9 mouse cellular contexts compared by ENCODE assay signal in the genomic region with DNA sequence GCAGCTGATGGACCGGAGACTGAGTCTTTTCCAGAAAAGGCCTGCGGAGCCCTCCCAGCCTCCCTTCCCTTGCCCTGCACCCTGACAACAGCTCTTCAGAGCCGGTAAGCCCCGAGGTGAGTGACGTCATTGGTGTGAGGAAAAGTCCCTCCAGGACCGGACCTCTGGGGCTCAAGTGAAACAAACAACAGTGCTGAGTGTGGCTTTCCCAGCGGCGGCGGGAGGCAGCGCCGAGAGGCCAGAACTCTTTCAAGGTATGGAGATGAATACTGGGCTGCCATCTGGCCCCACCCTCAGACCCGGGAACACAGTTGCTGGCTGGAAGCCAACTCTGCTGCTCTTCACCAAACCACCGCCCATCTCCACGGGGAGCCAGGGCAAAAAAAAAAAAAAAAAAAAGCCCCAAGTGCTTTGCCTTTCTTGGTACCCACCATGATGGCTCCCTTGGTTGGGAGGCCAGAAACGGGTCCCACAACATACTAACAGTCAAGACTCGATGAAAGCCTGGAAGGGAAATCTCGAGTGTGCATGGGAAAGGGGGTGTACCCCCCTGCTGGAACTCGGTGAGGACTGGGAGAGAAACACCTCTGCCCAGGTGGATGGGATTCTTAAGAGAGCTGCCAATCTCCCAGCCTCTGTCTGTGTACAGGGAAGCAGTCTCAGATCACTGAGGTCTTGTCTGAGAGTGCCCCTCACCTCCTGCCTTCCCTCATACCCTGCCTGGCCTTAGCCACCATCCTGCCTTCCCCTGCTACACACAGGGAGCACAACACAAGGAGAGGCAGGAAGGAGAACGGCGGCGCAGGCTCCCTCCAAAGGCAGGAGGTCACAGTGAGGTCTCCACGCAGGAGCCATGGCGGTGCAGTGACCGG. TPM values are rescaled to one million over a fixed set of nuclear protein-coding genes. Genes with fewer than 3 reads are reported as not detected.
DNase-seq lines count a peak whose midpoint lies in the region; ATAC-seq and TF ChIP-seq lines count a peak whose summit lies in the region.
"Had no signal": no experiment of that assay in that cellular context is flagged by ENCODE, and none has a peak within 500 bp of the region (broad histone marks: within the 10 kb centered on the region; RNA-seq: fewer than 3 reads in every experiment).

No protein-coding gene starts in this region.

- H3K27me3 ChIP-seq in heart, embryonic 15.5 days = peaks cover 95% of the 10 kb centered on the region
- H3K27me3 ChIP-seq in E14TG2a.4 (ENCODE audit: insufficient read depth, low read length) = peaks cover 84% of the 10 kb centered on the region
- no peaks in the 10 kb centered on the region for H3K27me3 ChIP-seq in cerebellum, adult 2 months (ENCODE audit: control insufficient read depth, insufficient read depth, low read length)
- H3K27me3 ChIP-seq in hindbrain, embryonic 14.5 days (ENCODE audit: control insufficient read depth, insufficient read depth, low read length) = peaks cover 36% of the 10 kb centered on the region

- ATAC-seq in heart, embryonic 15.5 days (replicated peaks; ENCODE audit: insufficient number of reproducible peaks, insufficient read depth, low FRiP score, low read depth) = no peak
- ATAC-seq in hindbrain, embryonic 14.5 days (ENCODE audit: low FRiP score) = no peak

- no peak for TF ChIP-seq CTCF in E14TG2a.4 (conservative IDR thresholded peaks at IDR 0.05; ENCODE audit: low read length)
- TF ChIP-seq CTCF in cerebellum, adult 2 months (IDR thresholded peaks at IDR 0.05; ENCODE audit: borderline replicate concordance, insufficient read depth, low read depth, low read length) = no peak

- intact Hi-C loops in heart, postnatal 14 days (cut with DNase I) = no loop called here

- no peak overlapping the region for H3K27ac ChIP-seq in heart, embryonic 15.5 days
- H3K27ac ChIP-seq in cerebellum, adult 2 months (ENCODE audit: insufficient read depth, low read length) = peak overlapping the region; percentile 18
- H3K27ac ChIP-seq in hindbrain, embryonic 14.5 days = no peak overlapping the region

- H3K4me1 ChIP-seq in heart, embryonic 15.5 days (replicated peaks) = peaks cover 26% of the 10 kb centered on the region
- H3K4me1 ChIP-seq in E14TG2a.4 (replicated peaks; ENCODE audit: low read depth, low read length) = peaks cover 58% of the 10 kb centered on the region
- peaks cover 43% of the 10 kb centered on the region for H3K4me1 ChIP-seq in cerebellum, adult 2 months (ENCODE audit: control insufficient read depth, insufficient read depth, low read length)
- peaks cover 32% of the 10 kb centered on the region for H3K4me1 ChIP-seq in hindbrain, embryonic 14.5 days (replicated peaks; ENCODE audit: control insufficient read depth, insufficient read depth, low read length)

- H3K36me3 ChIP-seq in heart, embryonic 15.5 days = no peaks in the 10 kb centered on the region
- no peaks in the 10 kb centered on the region for H3K36me3 ChIP-seq in E14TG2a.4 (ENCODE audit: insufficient read depth, low read length)
- peaks cover 31% of the 10 kb centered on the region for H3K36me3 ChIP-seq in hindbrain, embryonic 14.5 days (replicated peaks; ENCODE audit: control insufficient read depth, insufficient read depth)

- 7% methylated on average over 24 of the region's 24 CpGs for WGBS in heart, embryonic 15.5 days
- 12% methylated on average over 24 of the region's 24 CpGs for WGBS in cerebellum, adult 2 months
- WGBS in hindbrain, embryonic 14.5 days = 10% methylated on average over 24 of the region's 24 CpGs

- no peak overlapping the region for H3K9ac ChIP-seq in heart, embryonic 15.5 days
- H3K9ac ChIP-seq in hindbrain, embryonic 14.5 days = no peak overlapping the region

- H3K9me3 ChIP-seq in heart, embryonic 15.5 days (replicated peaks) = no peaks in the 10 kb centered on the region
- H3K9me3 ChIP-seq in E14TG2a.4 (ENCODE audit: low read length) = no peaks in the 10 kb centered on the region
- no peaks in the 10 kb centered on the region for H3K9me3 ChIP-seq in hindbrain, embryonic 14.5 days (ENCODE audit: control insufficient read depth, low read length)

- DNase-seq in heart, postnatal 14 days = no peak
- DNase-seq in cerebellum, adult 2 months = peak; percentile 65 to 72
- DNase-seq in hindbrain, embryonic 14.5 days (ENCODE audit: low spot score) = no peak
- DNase-seq in spleen, adult 18-20 months = no peak
- DNase-seq in ovary, postnatal 10 days (ENCODE audit: low spot score) = no peak
- DNase-seq in frontal cortex, postnatal 36 days (ENCODE audit: low spot score in 2 of 2) = no peak
- DNase-seq: gastrocnemius, postnatal 14 days had no signal

- H3K4me3 ChIP-seq in heart, embryonic 15.5 days = peak overlapping the region; percentile 43
- H3K4me3 ChIP-seq in E14TG2a.4 (replicated peaks; ENCODE audit: low read length) = peak overlapping the region; percentile 75
- no peak overlapping the region for H3K4me3 ChIP-seq in cerebellum, adult 2 months (replicated peaks; ENCODE audit: insufficient read depth, low read depth, low read length)
- no peak overlapping the region for H3K4me3 ChIP-seq in hindbrain, embryonic 14.5 days (replicated peaks; ENCODE audit: low read length)

- TF ChIP-seq POLR2A in cerebellum, adult 2 months (IDR thresholded peaks at IDR 0.05; ENCODE audit: borderline replicate concordance, insufficient read depth, low read length) = no peak

- H3K4me2 ChIP-seq in heart, embryonic 15.5 days = peak overlapping the region; percentile 65
- peak overlapping the region; percentile 32 for H3K4me2 ChIP-seq in hindbrain, embryonic 14.5 days (replicated peaks)

RNA-seq across cellular contexts. Expression of a gene that starts 5.2 kb away (rescaled TPM):
- polyA plus RNA-seq in heart, embryonic 15.5 days (2015; fragmentation: Nextera tagmentation; extraction: Ambion mirVana) = 0.96 and 1.5 TPM in 2 replicates
- total RNA-seq in heart, postnatal 14 days (2021) = under 1 TPM; 0.07 to 0.49 TPM
- 125 and 130 TPM in 2 replicates for polyA plus RNA-seq in cerebellum, adult 2 months (2012; rRNA removed)
- 15.7 and 16.8 TPM in 2 replicates for polyA plus RNA-seq in hindbrain, embryonic 14.5 days (2014; fragmentation: Nextera tagmentation; extraction: Ambion mirVana)

RNA-seq across cellular contexts. Expression of a gene that starts 11.3 kb away (rescaled TPM):
- polyA plus RNA-seq in heart, embryonic 15.5 days (2015; fragmentation: Nextera tagmentation; extraction: Ambion mirVana) = 3.0 and 6.8 TPM in 2 replicates
- total RNA-seq in heart, postnatal 14 days (2021) = 1 to 10 TPM; 1.5 to 2.1 TPM
- polyA plus RNA-seq in cerebellum, adult 2 months (2012; rRNA removed) = 12.5 and 13.5 TPM in 2 replicates
- polyA plus RNA-seq in hindbrain, embryonic 14.5 days (2014; fragmentation: Nextera tagmentation; extraction: Ambion mirVana) = 4.3 and 4.7 TPM in 2 replicates

RNA-seq across cellular contexts. Expression of a gene that starts 19.4 kb away (rescaled TPM):
- polyA plus RNA-seq in heart, embryonic 15.5 days (2015; fragmentation: Nextera tagmentation; extraction: Ambion mirVana) = 75.8 and 98.4 TPM in 2 replicates
- total RNA-seq in heart, postnatal 14 days (2021) = 10 to 100 TPM; 28.8 to 29.9 TPM
- 71.3 and 74.0 TPM in 2 replicates for polyA plus RNA-seq in cerebellum, adult 2 months (2012; rRNA removed)
- 83.1 and 84.2 TPM in 2 replicates for polyA plus RNA-seq in hindbrain, embryonic 14.5 days (2014; fragmentation: Nextera tagmentation; extraction: Ambion mirVana)

RNA-seq across cellular contexts. Expression of a gene that starts 21.0 kb away (rescaled TPM):
- polyA plus RNA-seq in heart, embryonic 15.5 days (2015; fragmentation: Nextera tagmentation; extraction: Ambion mirVana) = 0.16 and 0.29 TPM in 2 replicates
- under 1 TPM in 1 of 2 experiments, not detected in 1; 0.12 TPM for total RNA-seq in heart, postnatal 14 days (2021)
- polyA plus RNA-seq in cerebellum, adult 2 months (2012; rRNA removed) = 0.61 and 0.74 TPM in 2 replicates
- 3.8 TPM in 2 replicates for polyA plus RNA-seq in hindbrain, embryonic 14.5 days (2014; fragmentation: Nextera tagmentation; extraction: Ambion mirVana)
- total RNA-seq: gastrocnemius, postnatal 14 days had no signal

RNA-seq across cellular contexts. Expression of a gene that starts 28.8 kb away (rescaled TPM):
- polyA plus RNA-seq in heart, embryonic 15.5 days (2015; fragmentation: Nextera tagmentation; extraction: Ambion mirVana) = 1,147 and 1,218 TPM in 2 replicates
- total RNA-seq in heart, postnatal 14 days (2021) = 100 to 1,000 TPM; 897 to 986 TPM
- 915 and 924 TPM in 2 replicates for polyA plus RNA-seq in cerebellum, adult 2 months (2012; rRNA removed)
- polyA plus RNA-seq in hindbrain, embryonic 14.5 days (2014; fragmentation: Nextera tagmentation; extraction: Ambion mirVana) = 1,324 and 1,355 TPM in 2 replicates

Comparison
In these comparisons a context has a peak if more than half of its experiments do, and no peak if none do; other contexts are left out.
1. H3K4me3 ChIP-seq: peak in heart, embryonic 15.5 days (single experiment) and E14TG2a.4 (single experiment); none in cerebellum, adult 2 months (single experiment) and hindbrain, embryonic 14.5 days (single experiment).
2. DNase-seq: peak in cerebellum, adult 2 months (2 of 2); none in heart, postnatal 14 days (0 of 2), hindbrain, embryonic 14.5 days (single experiment), spleen, adult 18-20 months (0 of 2), ovary, postnatal 10 days (single experiment) and frontal cortex, postnatal 36 days (0 of 2).